Comparison of ENCODE assay signal across 31 mouse cellular contexts in genomic region chr5:36006106-36006505, GRCm38 (mm10).
DNase-seq lines count a peak whose midpoint lies in the region; ATAC-seq and TF ChIP-seq lines count a peak whose summit lies in the region.
"Had no signal": no experiment of that assay in that cellular context is flagged by ENCODE, and none has a peak within 500 bp of the region (broad histone marks: within the 10 kb centered on the region; RNA-seq: fewer than 3 reads in every experiment).

No protein-coding gene starts in this region.

- H3K9ac ChIP-seq in liver, embryonic 11.5 days (ENCODE audit: low read depth, low read length), result no peak overlapping the region
- H3K9ac ChIP-seq in forebrain, postnatal 0 days, result no peak overlapping the region
- H3K9ac ChIP-seq: embryonic facial prominence, embryonic 15.5 days; forebrain, embryonic 12.5 days; heart, embryonic 12.5 days; hindbrain, embryonic 15.5 days; intestine, embryonic 15.5 days; limb, embryonic 13.5 days; liver, embryonic 12.5 days; liver, postnatal 0 days; midbrain, embryonic 15.5 days; neural tube, embryonic 12.5 days; stomach, embryonic 15.5 days had no signal

- peak; percentile 94 for ATAC-seq in CD4-positive, CD25-positive, alpha-beta regulatory T cell, adult 4 months
- ATAC-seq in inflammation-experienced regulatory T-cells, adult 6 months, result peak; percentile 85
- ATAC-seq in liver, embryonic 11.5 days (replicated peaks; ENCODE audit: low FRiP score), result no peak
- ATAC-seq in forebrain, postnatal 0 days, result no peak
- ATAC-seq: intestine, embryonic 15.5 days; liver, embryonic 12.5 days; liver, postnatal 0 days; midbrain, embryonic 15.5 days had no signal

- no peak overlapping the region for H3K4me3 ChIP-seq in liver, embryonic 11.5 days (ENCODE audit: low read depth, low read length)
- H3K4me3 ChIP-seq in forebrain, postnatal 0 days (ENCODE audit: low read depth, low read length), result no peak overlapping the region
- H3K4me3 ChIP-seq: embryonic facial prominence, embryonic 10.5 days; embryonic facial prominence, embryonic 15.5 days; forebrain, embryonic 12.5 days; heart, embryonic 12.5 days; hindbrain, embryonic 15.5 days; intestine, embryonic 15.5 days; limb, embryonic 13.5 days; liver, embryonic 12.5 days; midbrain, embryonic 15.5 days; neural tube, embryonic 12.5 days; stomach, embryonic 15.5 days had no signal

- 62% methylated on average over 8 of the region's 8 CpGs for WGBS in liver, embryonic 11.5 days
- WGBS in forebrain, postnatal 0 days, result 87% methylated on average over 8 of the region's 8 CpGs

- H3K36me3 ChIP-seq in liver, embryonic 11.5 days (ENCODE audit: control insufficient read depth, insufficient read depth, low read length), result no peaks in the 10 kb centered on the region
- H3K36me3 ChIP-seq in forebrain, postnatal 0 days (ENCODE audit: insufficient read depth), result peaks cover 9% of the 10 kb centered on the region; the same call in 1 of the 2 replicates
- H3K36me3 ChIP-seq: intestine, embryonic 15.5 days; liver, embryonic 12.5 days; stomach, embryonic 15.5 days had no signal

- H3K4me2 ChIP-seq in liver, embryonic 11.5 days, result no peak overlapping the region
- H3K4me2 ChIP-seq in forebrain, postnatal 0 days (ENCODE audit: low read depth), result no peak overlapping the region
- H3K4me2 ChIP-seq: embryonic facial prominence, embryonic 15.5 days; forebrain, embryonic 12.5 days; heart, embryonic 12.5 days; hindbrain, embryonic 15.5 days; intestine, embryonic 15.5 days; limb, embryonic 13.5 days; liver, embryonic 12.5 days; midbrain, embryonic 15.5 days; neural tube, embryonic 12.5 days; stomach, embryonic 15.5 days had no signal

- no peaks in the 10 kb centered on the region for H3K4me1 ChIP-seq in liver, embryonic 11.5 days (replicated peaks; ENCODE audit: control insufficient read depth, insufficient read depth, low read length)
- no peaks in the 10 kb centered on the region for H3K4me1 ChIP-seq in forebrain, postnatal 0 days (ENCODE audit: insufficient read depth)
- H3K4me1 ChIP-seq: embryonic facial prominence, embryonic 10.5 days; embryonic facial prominence, embryonic 15.5 days; forebrain, embryonic 12.5 days; intestine, embryonic 15.5 days; limb, embryonic 13.5 days; liver, embryonic 12.5 days; midbrain, embryonic 15.5 days; neural tube, embryonic 12.5 days; stomach, embryonic 15.5 days had no signal

- H3K27me3 ChIP-seq in liver, embryonic 11.5 days (replicated peaks; ENCODE audit: control insufficient read depth, insufficient read depth, low read length), result no peaks in the 10 kb centered on the region
- no peaks in the 10 kb centered on the region for H3K27me3 ChIP-seq in forebrain, postnatal 0 days (ENCODE audit: insufficient read depth, low read length)
- H3K27me3 ChIP-seq: embryonic facial prominence, embryonic 15.5 days; forebrain, embryonic 12.5 days; heart, embryonic 12.5 days; hindbrain, embryonic 15.5 days; intestine, embryonic 15.5 days; limb, embryonic 13.5 days; liver, embryonic 12.5 days; midbrain, embryonic 15.5 days; neural tube, embryonic 12.5 days; Patski; stomach, embryonic 15.5 days had no signal

- no peak for TF ChIP-seq CTCF in forebrain, postnatal 0 days (IDR thresholded peaks at IDR 0.05; ENCODE audit: low read depth)

- DNase-seq in 3T3-L1 (ENCODE audit: low read depth, low spot score), result peak; percentile 5
- DNase-seq in thymus, postnatal 10 days (ENCODE audit: low spot score in 2 of 2), result peak; percentile 28 to 35
- DNase-seq in liver, embryonic 11.5 days (ENCODE audit: low spot score), result no peak
- no peak for DNase-seq in testis, postnatal 14 days (ENCODE audit: low spot score)
- DNase-seq in forebrain, postnatal 0 days, result no peak
- DNase-seq in cerebellum, postnatal 10 days, result no peak
- DNase-seq: adrenal gland, postnatal 25 days; cerebellum, adult 18-20 months; cerebellum, postnatal 14 days; gastrocnemius, postnatal 36 days; heart, adult 18-20 months; heart, postnatal 4 days; kidney, adult 8-10 months; kidney, postnatal 4 days; liver, postnatal 0 days had no signal

- H3K9me3 ChIP-seq in liver, embryonic 11.5 days (ENCODE audit: control insufficient read depth, low read length), result no peaks in the 10 kb centered on the region
- H3K9me3 ChIP-seq in forebrain, postnatal 0 days (ENCODE audit: low read length), result no peaks in the 10 kb centered on the region
- H3K9me3 ChIP-seq: embryonic facial prominence, embryonic 10.5 days; embryonic facial prominence, embryonic 15.5 days; forebrain, embryonic 12.5 days; heart, embryonic 12.5 days; hindbrain, embryonic 15.5 days; intestine, embryonic 15.5 days; limb, embryonic 13.5 days; liver, embryonic 12.5 days; midbrain, embryonic 15.5 days; neural tube, embryonic 12.5 days; stomach, embryonic 15.5 days had no signal

- no peak overlapping the region for H3K27ac ChIP-seq in liver, embryonic 11.5 days (ENCODE audit: low read depth, low read length)
- H3K27ac ChIP-seq in forebrain, postnatal 0 days (ENCODE audit: low read depth, low read length), result no peak overlapping the region
- H3K27ac ChIP-seq: embryonic facial prominence, embryonic 10.5 days; embryonic facial prominence, embryonic 15.5 days; forebrain, embryonic 12.5 days; hindbrain, embryonic 15.5 days; intestine, embryonic 15.5 days; kidney, postnatal 0 days; limb, embryonic 13.5 days; liver, embryonic 12.5 days; macrophage; midbrain, embryonic 15.5 days; neural tube, embryonic 12.5 days; stomach, embryonic 15.5 days had no signal

Comparison
In these comparisons a context has a peak if more than half of its experiments do, and no peak if none do; other contexts are left out.
1. DNase-seq: peak in 3T3-L1 (single experiment) and thymus, postnatal 10 days (2 of 2); none in liver, embryonic 11.5 days (single experiment), testis, postnatal 14 days (single experiment), forebrain, postnatal 0 days (single experiment) and cerebellum, postnatal 10 days (0 of 2).
2. ATAC-seq: peak in CD4-positive, CD25-positive, alpha-beta regulatory T cell, adult 4 months (single experiment) and inflammation-experienced regulatory T-cells, adult 6 months (single experiment); none in liver, embryonic 11.5 days (single experiment) and forebrain, postnatal 0 days (single experiment).